Mouse (Mus musculus): ENCODE data around the gene Ropn1l.

DNA sequence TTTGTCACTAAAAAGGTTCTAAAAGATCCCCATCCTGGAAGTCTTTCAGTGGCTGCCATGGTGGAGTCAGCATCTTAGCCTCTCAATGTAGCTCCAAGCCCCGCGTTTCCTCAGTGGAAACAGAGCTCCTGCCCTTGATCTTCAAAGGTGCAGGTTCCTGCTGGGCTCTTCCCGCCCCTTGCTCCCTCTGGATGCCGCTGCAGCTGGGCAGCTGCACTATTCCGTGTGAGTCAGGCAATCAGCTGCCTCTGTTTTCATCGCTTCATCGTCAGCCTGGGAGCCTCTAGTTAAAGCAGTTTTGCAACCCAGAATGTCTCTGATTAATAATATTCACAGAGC lies 34.9 kb downstream of the Ropn1l start:
- TF ChIP-seq CTCF (IDR thresholded peaks at IDR 0.05; ENCODE audit: low read depth) (no peak), EP300 (IDR thresholded peaks at IDR 0.05; ENCODE audit: low read depth) (no peak)

Measured in liver, postnatal 0 days (tissue).